Mouse (Mus musculus) lung, embryonic 14.5 days (tissue): ENCODE data around the gene Gm29776. TPM values are rescaled to one million over a fixed set of nuclear protein-coding genes. Genes with fewer than 3 reads are reported as not detected.

ENCODE experiments used
- ATAC-seq: fragments of 200-750 bp; cut with Nextera tagmentation; 2 replicates; pipeline ENCODE4 v1.8.0; 2017; ENCODE audit warnings: mild to moderate bottlenecking, moderate TSS enrichment, moderate library complexity; ENCODE audit not compliant: insufficient read depth
- DNase-seq: peaks from one replicate; pipeline ENCODE4 v3.0.0-alpha.2; 2015
- H3K27ac ChIP-seq: fragments of 300-500 bp; sonication (generic); 2 replicates; pipeline ENCODE4 v1.5.1; 2014; ENCODE audit warnings: low read depth, mild to moderate bottlenecking, moderate library complexity
- H3K27me3 ChIP-seq: fragments of 300-500 bp; sonication (generic); 2 replicates; pipeline ENCODE4 v1.6.1; 2014; ENCODE audit warnings: low read length, control low read depth; ENCODE audit not compliant: insufficient read depth
- H3K36me3 ChIP-seq: fragments of 300-500 bp; sonication (generic); 2 replicates; pipeline ENCODE4 v1.6.1; 2014; ENCODE audit warnings: control low read depth; ENCODE audit not compliant: insufficient read depth
- H3K4me1 ChIP-seq: fragments of 300-500 bp; sonication (generic); 2 replicates; pipeline ENCODE4 v1.6.1; 2014; ENCODE audit warnings: antibody characterized with exemption, control low read depth; ENCODE audit not compliant: insufficient read depth
- H3K4me2 ChIP-seq: fragments of 300-500 bp; sonication (generic); 2 replicates; pipeline ENCODE4 v1.6.1; 2014; ENCODE audit warnings: mild to moderate bottlenecking
- H3K4me3 ChIP-seq: fragments of 300-500 bp; sonication (generic); 2 replicates; pipeline ENCODE4 v1.5.1; 2014; ENCODE audit warnings: low read depth, low read length
- H3K9ac ChIP-seq: fragments of 300-500 bp; sonication (generic); 2 replicates; pipeline ENCODE4 v1.6.1; 2014
- H3K9me3 ChIP-seq: fragments of 300-500 bp; sonication (generic); 2 replicates; pipeline ENCODE4 v1.6.1; 2016; ENCODE audit warnings: low read depth, low read length, control low read depth
- CTCF ChIP-seq: IDR thresholded peaks from 2 replicates; pipeline ENCODE4 v1.5.1; 2016; ENCODE audit warnings: antibody characterized with exemption, low read depth
- WGBS: fragments of 180-500 bp; shearing (Covaris S2); extraction: QIAGEN DNeasy Blood & Tissue Kit; methylation state at CpG from one replicate; pipeline ENCODE4 v1.1.7; 2014; 5-methylcytosine and 5-hydroxymethylcytosine counted together
- polyA plus RNA-seq: library from polyadenylated mRNA; unstranded; fragments of >200 nt; fragmentation: Nextera tagmentation; extraction: Ambion mirVana; gene quantifications from 2 replicates; pipeline ENCODE4 v1.2.1, GENCODE M21; 2014

Gm29776 gene
- polyA plus RNA-seq, 1 experiment from 2014 or later = 0.12 TPM

DNA sequence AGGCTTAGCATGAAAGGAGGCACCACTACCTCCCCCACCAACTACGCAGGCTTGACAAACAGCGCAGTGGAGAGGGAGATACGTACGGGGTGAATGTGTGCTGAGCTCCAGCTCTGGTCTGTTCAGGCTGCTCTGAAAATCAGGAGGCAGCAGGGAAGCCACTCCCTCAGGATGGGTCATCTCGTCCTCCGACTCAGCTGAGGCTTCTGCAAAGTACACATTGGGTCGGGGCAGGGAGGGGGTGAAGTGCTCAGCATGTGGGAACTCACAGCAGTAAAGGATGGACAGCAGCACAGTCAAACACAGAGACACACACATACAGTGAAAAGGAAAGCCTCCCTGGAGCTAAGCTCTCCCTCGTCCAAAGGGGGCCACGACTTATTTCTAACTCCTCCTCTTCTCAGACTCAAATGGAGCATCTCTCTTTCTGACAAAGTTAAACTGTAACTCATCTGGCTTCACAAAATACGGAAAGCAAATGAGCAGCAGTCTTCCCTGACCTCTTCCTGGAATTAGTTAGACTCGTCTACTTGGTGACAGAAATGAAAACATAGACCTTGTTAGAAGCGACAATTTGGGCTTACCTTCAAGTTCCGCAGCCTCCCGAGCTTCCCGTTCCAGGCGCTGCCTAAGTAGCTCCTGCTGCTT is 19.9 kb downstream of the Gm29776 start:
- no peaks in the 10 kb centered on the region for H3K27me3 ChIP-seq
- no peak overlapping the region for H3K4me3 ChIP-seq
- 84% methylated on average over 16 of the region's 16 CpGs for WGBS
- H3K4me1 ChIP-seq = no peaks in the 10 kb centered on the region
- H3K9me3 ChIP-seq = no peaks in the 10 kb centered on the region
- no peak overlapping the region for H3K9ac ChIP-seq
- no peak for DNase-seq
- H3K4me2 ChIP-seq = no peak overlapping the region
- no peak overlapping the region for H3K27ac ChIP-seq
- no peak for ATAC-seq
- H3K36me3 ChIP-seq = peaks cover 74% of the 10 kb centered on the region
- no peak for TF ChIP-seq CTCF

DNA sequence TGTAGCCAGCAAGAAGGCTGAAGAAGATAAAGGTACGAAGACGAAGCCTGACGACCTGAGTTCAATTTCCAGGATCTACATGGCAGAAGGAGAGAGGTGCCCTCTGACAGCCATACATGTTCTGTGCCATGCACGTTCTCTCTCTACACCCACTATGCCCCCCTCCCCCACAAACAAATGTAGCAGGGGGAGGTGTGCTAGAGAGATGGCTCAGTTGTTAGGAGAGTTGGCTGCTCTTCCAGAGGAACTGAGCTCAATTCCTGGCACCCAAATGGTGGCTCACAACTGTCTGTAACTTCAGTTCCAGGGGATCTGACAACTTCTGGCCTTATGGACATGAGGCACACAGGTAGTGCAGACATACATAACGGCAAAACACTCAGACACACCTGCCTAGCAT is 22.3 kb downstream of the Gm29776 start:
- 82% methylated on average over 5 of the region's 5 CpGs for WGBS
- DNase-seq (no peak), ATAC-seq (no peak)
- Histone ChIP-seq H3K9ac (no peak overlapping the region), H3K9me3 (no peaks in the 10 kb centered on the region), H3K27ac (no peak overlapping the region), H3K4me3 (no peak overlapping the region), H3K36me3 (peaks cover 80% of the 10 kb centered on the region), H3K4me2 (no peak overlapping the region), H3K4me1 (no peaks in the 10 kb centered on the region), H3K27me3 (no peaks in the 10 kb centered on the region)
- TF ChIP-seq CTCF = no peak

DNA sequence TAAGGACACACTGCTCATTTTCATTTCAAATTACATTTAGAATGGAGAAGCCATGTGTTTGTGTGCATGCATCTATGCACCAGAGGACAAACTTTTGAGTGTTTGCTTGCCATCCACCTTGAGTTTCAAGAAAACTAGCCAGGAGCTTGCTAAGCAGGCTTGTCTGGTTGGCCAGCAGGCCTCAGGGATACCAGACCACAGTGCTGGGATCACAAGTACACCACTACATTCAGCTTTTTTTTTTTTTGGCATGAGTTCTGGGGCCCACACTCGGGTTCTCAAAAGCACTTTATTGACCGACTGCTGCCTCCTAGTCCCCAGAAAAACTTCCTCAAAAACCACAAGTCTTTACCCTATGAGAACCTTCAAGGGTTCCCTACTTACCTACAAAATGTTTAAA is 24.3 kb downstream of the Gm29776 start:
- ATAC-seq = no peak
- no peaks in the 10 kb centered on the region for H3K9me3 ChIP-seq
- no peak overlapping the region for H3K4me2 ChIP-seq
- H3K4me1 ChIP-seq = no peaks in the 10 kb centered on the region
- TF ChIP-seq CTCF = no peak
- H3K36me3 ChIP-seq = peaks cover 83% of the 10 kb centered on the region
- 68% methylated on average over 2 of the region's 2 CpGs for WGBS
- H3K4me3 ChIP-seq = no peak overlapping the region
- H3K9ac ChIP-seq = no peak overlapping the region
- peak; percentile 51 for DNase-seq
- no peaks in the 10 kb centered on the region for H3K27me3 ChIP-seq
- H3K27ac ChIP-seq = no peak overlapping the region

DNA sequence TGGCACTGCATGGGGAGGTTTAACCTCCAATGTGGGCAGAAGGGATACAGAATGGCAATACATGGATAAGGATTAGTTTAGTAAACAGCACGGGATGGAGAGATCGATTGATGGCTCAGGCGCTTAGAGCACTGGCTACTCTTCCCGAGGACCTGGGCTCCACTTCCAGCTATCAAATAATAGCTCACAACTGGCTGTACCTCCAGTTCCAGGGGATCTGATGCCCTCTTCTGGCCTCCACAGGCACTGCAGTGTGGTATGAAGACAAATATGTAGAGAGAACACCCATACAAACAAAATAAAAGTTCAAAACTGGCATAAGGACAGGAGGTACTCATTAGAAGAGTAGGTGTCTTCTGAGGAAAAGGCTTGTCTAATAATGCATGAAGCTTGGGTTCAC is 29.3 kb downstream of the Gm29776 start:
- WGBS = 76% methylated on average over 4 of the region's 4 CpGs
- no peak overlapping the region for H3K4me3 ChIP-seq
- ATAC-seq (no peak), DNase-seq (peak; percentile 73)
- no peaks in the 10 kb centered on the region for H3K4me1 ChIP-seq
- no peak overlapping the region for H3K9ac ChIP-seq
- no peak overlapping the region for H3K27ac ChIP-seq
- TF ChIP-seq CTCF = peak; percentile 67
- H3K27me3 ChIP-seq = no peaks in the 10 kb centered on the region
- no peak overlapping the region for H3K4me2 ChIP-seq
- H3K9me3 ChIP-seq = no peaks in the 10 kb centered on the region
- peaks cover 86% of the 10 kb centered on the region for H3K36me3 ChIP-seq

DNA sequence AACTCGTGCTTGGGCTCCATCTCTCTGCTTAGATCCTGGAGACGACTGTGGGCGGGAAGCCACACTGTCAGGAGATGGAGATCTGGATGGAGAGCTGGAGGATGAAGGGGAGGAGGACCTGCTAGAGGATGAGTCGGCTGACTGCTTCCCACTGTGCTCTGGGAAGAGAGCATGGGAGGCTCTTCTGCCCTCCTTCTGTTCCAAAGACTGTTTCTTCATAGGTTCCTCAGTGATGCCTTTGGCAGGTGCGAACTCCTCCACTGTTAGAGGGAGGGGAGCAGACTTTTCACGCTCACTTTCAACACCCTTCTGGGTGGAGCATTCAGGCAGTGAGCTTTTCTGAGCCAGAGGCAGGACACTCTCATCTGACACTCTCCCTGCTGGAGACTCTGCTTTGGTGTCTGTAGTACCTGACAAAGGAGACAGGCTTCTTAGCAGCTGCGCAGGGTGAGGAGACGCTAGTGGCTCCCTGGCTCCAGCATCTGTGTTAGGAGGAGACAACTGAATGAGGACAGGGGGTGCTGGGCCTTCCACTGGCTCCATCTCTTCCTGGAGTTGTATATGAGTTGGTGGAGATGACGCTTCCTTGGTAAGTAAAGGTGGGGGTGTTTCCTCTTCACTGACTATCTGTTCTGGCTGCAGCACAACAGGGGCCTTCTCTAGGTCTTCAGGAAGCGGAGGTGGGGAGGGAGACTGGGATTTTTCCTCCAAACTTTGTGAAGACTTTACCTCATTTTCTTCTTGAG is 34.0 kb downstream of the Gm29776 start:
- no peak for TF ChIP-seq CTCF
- Histone ChIP-seq H3K4me3 (no peak overlapping the region), H3K9me3 (no peaks in the 10 kb centered on the region), H3K4me2 (no peak overlapping the region), H3K27me3 (no peaks in the 10 kb centered on the region), H3K9ac (no peak overlapping the region), H3K36me3 (peaks cover 95% of the 10 kb centered on the region), H3K27ac (no peak overlapping the region), H3K4me1 (no peaks in the 10 kb centered on the region)
- ATAC-seq (no peak), DNase-seq (no peak)
- WGBS = 86% methylated on average over 10 of the region's 10 CpGs

DNA sequence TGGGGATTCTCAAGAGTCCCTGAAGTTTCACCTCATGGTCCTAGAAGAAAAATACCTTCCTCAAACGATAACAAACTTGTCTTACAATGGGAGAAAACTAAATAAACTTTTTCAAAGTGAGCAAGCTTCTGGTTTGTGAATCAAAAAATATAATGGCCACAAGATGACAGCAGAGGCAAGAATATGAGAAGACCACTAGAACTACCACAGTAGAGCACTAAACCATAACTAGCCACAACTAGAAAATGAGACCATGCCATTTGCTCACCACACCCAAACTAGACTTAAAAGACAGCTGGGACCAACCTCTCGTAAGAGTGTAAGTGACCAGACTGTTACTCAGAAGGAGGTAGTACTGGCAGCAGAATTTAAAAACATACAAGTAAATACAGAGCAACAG is 38.6 kb downstream of the Gm29776 start:
- H3K4me3 ChIP-seq = no peak overlapping the region
- H3K27me3 ChIP-seq = no peaks in the 10 kb centered on the region
- H3K9ac ChIP-seq = no peak overlapping the region
- H3K9me3 ChIP-seq = no peaks in the 10 kb centered on the region
- H3K36me3 ChIP-seq = peaks cover 97% of the 10 kb centered on the region
- no peak for DNase-seq
- ATAC-seq = no peak
- WGBS = 85% methylated on average over 2 of the region's 2 CpGs
- H3K4me2 ChIP-seq = no peak overlapping the region
- no peaks in the 10 kb centered on the region for H3K4me1 ChIP-seq
- no peak for TF ChIP-seq CTCF
- no peak overlapping the region for H3K27ac ChIP-seq

DNA sequence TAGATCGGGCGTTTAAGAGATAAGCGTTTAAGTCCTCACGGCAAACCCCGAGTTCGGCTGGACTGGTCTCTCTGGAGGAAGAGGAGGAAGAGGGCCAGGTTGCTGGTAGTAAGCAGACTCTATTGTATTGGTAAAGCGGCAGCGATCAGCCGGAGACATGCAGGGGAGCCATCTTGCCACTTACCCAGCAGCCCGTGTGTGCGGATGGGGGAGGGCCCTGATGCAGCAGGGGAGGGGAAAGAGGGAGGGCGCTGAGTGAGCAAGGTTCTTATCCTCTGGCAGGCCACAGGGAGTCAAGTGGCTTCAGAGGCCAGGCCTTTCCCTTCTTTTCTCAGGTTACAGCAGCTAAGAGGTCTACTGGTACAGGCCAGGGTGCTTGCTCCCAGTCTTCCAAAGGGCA is 45.1 kb downstream of the Gm29776 start:
- 0% methylated on average over 12 of the region's 12 CpGs for WGBS

More for the DNA sequence above, 45.1 kb downstream of the Gm29776 start:
- peak overlapping the region; percentile 76 for H3K9ac ChIP-seq
- H3K4me2 ChIP-seq = peak overlapping the region; percentile 89
- H3K4me1 ChIP-seq = 0 out of 2 replicates have a peak, but pooled peaks cover 9% of the 10 kb centered on the region
- no peaks in the 10 kb centered on the region for H3K27me3 ChIP-seq
- peak overlapping the region; percentile 64 for H3K4me3 ChIP-seq
- peak; percentile 90 for ATAC-seq
- H3K36me3 ChIP-seq = peaks cover 68% of the 10 kb centered on the region
- no peaks in the 10 kb centered on the region for H3K9me3 ChIP-seq
- DNase-seq = peak; percentile 94
- no peak for TF ChIP-seq CTCF
- peak overlapping the region; percentile 82 for H3K27ac ChIP-seq
